Mouse (Mus musculus) urinary bladder, postnatal 4 days (tissue): ENCODE data around the gene Olfr224.

Experiments
- DNase-seq, 2 experiments: peaks; one replicate each; pipeline ENCODE4 v3.0.0; 2021 to 2022; ENCODE audit warnings: low spot score in 2 of 2

The Olfr224 gene

DNA sequence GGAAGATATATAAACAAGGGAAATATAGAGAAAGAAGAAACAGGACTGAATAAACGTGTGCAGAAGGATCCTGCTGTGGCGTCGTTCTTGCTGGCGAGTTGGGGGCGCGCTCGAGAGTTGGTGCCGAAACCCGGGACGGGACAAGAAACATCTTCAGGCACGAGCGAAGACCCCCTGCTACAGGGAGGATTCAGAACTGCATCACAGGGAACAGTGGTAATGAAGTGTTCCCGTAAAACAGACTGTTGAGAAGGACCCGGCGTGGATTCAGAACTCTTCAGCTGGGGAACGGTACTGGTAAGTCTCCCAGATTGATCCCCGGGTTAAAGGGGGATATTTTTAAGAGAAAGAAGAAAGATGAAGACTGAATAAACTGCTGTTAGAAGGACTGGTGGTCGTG lies 51.4 kb downstream of the Olfr224 start:
- peak; percentile 85 to 100 for DNase-seq
